Mouse (Mus musculus): ENCODE data around the gene Il1b. TPM values are rescaled to one million over a fixed set of nuclear protein-coding genes. Genes with fewer than 3 reads are reported as not detected.

Gene Il1b
- 5.8 and 6.4 TPM in 2 replicates for polyA plus RNA-seq (2012; rRNA removed)

DNA sequence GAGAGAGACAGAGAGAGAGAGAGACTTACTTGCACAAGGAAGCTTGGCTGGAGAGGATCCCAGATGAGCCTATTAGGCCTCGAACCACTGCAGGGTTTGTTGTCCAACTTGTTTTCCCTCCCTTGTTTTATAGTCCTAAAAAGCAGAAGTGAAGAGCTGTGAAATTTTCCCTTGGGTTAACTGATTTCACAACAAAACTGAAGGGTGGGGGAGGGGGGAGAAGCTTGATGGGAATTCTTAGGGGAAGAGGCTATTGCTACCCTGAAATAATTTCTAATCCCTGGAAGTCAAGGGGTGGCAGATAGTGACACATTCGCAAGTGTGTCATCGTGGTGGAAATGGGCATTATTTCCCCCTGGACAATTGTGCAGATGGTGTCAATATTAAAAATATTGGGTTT, at the start of gene Il1b:
TSS of gene Il1b (minus strand) at position 101 of the 400 bp plus-strand sequence.
- no peak for TF ChIP-seq CTCF (IDR thresholded peaks at IDR 0.05; ENCODE audit: extremely low read depth, insufficient read depth, insufficient read length, insufficient replicate concordance)
- no peak for TF ChIP-seq POLR2A (IDR thresholded peaks at IDR 0.05; ENCODE audit: low read depth, low read length)
- no peaks in the 10 kb centered on the region for H3K36me3 ChIP-seq (ENCODE audit: control insufficient read depth, insufficient read depth, low read length)
- H3K4me3 ChIP-seq (ENCODE audit: extremely low read depth, insufficient read depth, insufficient read length) = peak within 1 kb of the TSS; percentile 2; the same call in 1 of the 2 replicates
- no peaks in the 10 kb centered on the region for H3K27me3 ChIP-seq (ENCODE audit: control insufficient read depth, insufficient read depth, low read length)
- 69% methylated on average over 3 of the region's 3 CpGs for WGBS
- no peak for DNase-seq (ENCODE audit: low read depth in 1 of 2, low spot score in 2 of 2)
- no peak within 1 kb of the TSS for H3K27ac ChIP-seq (ENCODE audit: insufficient read depth, low read length)
- peaks cover 8% of the 10 kb centered on the region; the same call in 1 of the 2 replicates for H3K4me1 ChIP-seq (ENCODE audit: control insufficient read depth, insufficient read depth, insufficient read length)

- Histone ChIP-seq H3K36me3 (ENCODE audit: control insufficient read depth, insufficient read depth, low read length) (no peaks in the 10 kb centered on the region), H3K4me1 (ENCODE audit: control insufficient read depth, insufficient read depth, insufficient read length) (no peaks in the 10 kb centered on the region), H3K27ac (ENCODE audit: insufficient read depth, low read length) (no peak overlapping the region), H3K27me3 (ENCODE audit: control insufficient read depth, insufficient read depth, low read length) (no peaks in the 10 kb centered on the region), H3K4me3 (ENCODE audit: extremely low read depth, insufficient read depth, insufficient read length) (no peak overlapping the region)
- no peak for DNase-seq (ENCODE audit: low read depth in 1 of 2, low spot score in 2 of 2)
- 90% methylated on average over 3 of the region's 3 CpGs for WGBS
- no peak for TF ChIP-seq CTCF (IDR thresholded peaks at IDR 0.05; ENCODE audit: extremely low read depth, insufficient read depth, insufficient read length, insufficient replicate concordance)
- TF ChIP-seq POLR2A (IDR thresholded peaks at IDR 0.05; ENCODE audit: low read depth, low read length) = no peak
These were observed 48.5 kb upstream of the Il1b start for GRCm38 (mm10) chr2:129419361-129419880.

DNA sequence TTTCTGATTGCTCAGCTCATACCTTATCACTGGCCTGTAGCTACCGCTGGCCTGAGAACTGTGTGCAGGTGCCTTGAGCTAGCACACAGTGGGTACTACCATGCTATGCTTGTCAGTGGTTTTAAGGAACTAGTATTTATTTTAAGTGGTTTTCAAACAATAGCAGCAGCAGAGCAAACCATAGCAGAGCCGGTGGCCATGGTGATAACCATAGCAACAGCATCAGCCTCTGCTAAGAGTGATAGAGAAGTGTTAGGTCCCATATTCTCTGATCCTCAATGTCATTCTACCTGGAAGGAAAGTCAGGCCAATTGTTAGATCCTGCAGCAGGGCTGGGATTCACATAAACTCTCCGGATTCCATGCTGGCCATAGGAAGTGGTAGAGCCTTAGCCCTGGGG, 43.7 kb upstream of the Il1b start:
- 83% methylated on average over 3 of the region's 3 CpGs for WGBS
- Histone ChIP-seq H3K4me3 (ENCODE audit: extremely low read depth, insufficient read depth, insufficient read length) (no peak overlapping the region), H3K27me3 (ENCODE audit: control insufficient read depth, insufficient read depth, low read length) (no peaks in the 10 kb centered on the region), H3K4me1 (ENCODE audit: control insufficient read depth, insufficient read depth, insufficient read length) (no peaks in the 10 kb centered on the region), H3K36me3 (ENCODE audit: control insufficient read depth, insufficient read depth, low read length) (no peaks in the 10 kb centered on the region), H3K27ac (ENCODE audit: insufficient read depth, low read length) (no peak overlapping the region)
- TF ChIP-seq CTCF (IDR thresholded peaks at IDR 0.05; ENCODE audit: extremely low read depth, insufficient read depth, insufficient read length, insufficient replicate concordance) = no peak
- no peak for TF ChIP-seq POLR2A (IDR thresholded peaks at IDR 0.05; ENCODE audit: low read depth, low read length)
- no peak for DNase-seq (ENCODE audit: low read depth in 1 of 2, low spot score in 2 of 2)

GRCm38 (mm10) chr2:129413488-129413887, 42.5 kb upstream of the Il1b start:
- WGBS = 11% methylated on average over 6 of the region's 6 CpGs

GRCm38 (mm10) chr2:129411651-129412050, 40.7 kb upstream of the Il1b start:
- no peak overlapping the region for H3K27ac ChIP-seq (ENCODE audit: insufficient read depth, low read length)
- WGBS = 87% methylated on average over 3 of the region's 3 CpGs

More at GRCm38 (mm10) chr2:129413488-129413887, 42.5 kb upstream of the Il1b start:
- Histone ChIP-seq H3K4me3 (ENCODE audit: extremely low read depth, insufficient read depth, insufficient read length) (no peak overlapping the region), H3K27ac (ENCODE audit: insufficient read depth, low read length) (no peak overlapping the region), H3K36me3 (ENCODE audit: control insufficient read depth, insufficient read depth, low read length) (no peaks in the 10 kb centered on the region), H3K4me1 (ENCODE audit: control insufficient read depth, insufficient read depth, insufficient read length) (no peaks in the 10 kb centered on the region), H3K27me3 (ENCODE audit: control insufficient read depth, insufficient read depth, low read length) (no peaks in the 10 kb centered on the region)
- no peak for DNase-seq (ENCODE audit: low read depth in 1 of 2, low spot score in 2 of 2)
- TF ChIP-seq CTCF (IDR thresholded peaks at IDR 0.05; ENCODE audit: extremely low read depth, insufficient read depth, insufficient read length, insufficient replicate concordance) (no peak), POLR2A (IDR thresholded peaks at IDR 0.05; ENCODE audit: low read depth, low read length) (no peak)

DNA sequence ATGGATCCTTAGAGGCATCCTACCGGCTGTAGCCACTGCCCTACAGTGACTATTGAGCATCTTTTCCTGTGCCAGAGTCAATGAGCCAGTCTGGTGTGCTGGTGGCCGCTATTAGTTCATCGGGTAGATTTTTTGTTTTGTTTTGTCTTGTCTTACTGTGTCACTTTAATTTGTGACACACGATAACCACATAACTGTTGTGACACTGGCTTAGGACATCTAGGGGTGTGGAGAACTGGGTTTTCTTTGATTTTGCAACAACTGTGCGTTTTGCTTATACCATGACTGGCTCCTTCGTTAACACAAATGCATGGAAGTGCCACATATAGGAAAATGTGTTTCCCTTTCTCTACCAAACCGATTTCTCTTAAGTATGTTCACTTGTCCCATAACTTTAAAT, 39.4 kb upstream of the Il1b start:
- 88% methylated on average over 7 of the region's 7 CpGs for WGBS
- Histone ChIP-seq H3K36me3 (ENCODE audit: control insufficient read depth, insufficient read depth, low read length) (no peaks in the 10 kb centered on the region), H3K27me3 (ENCODE audit: control insufficient read depth, insufficient read depth, low read length) (no peaks in the 10 kb centered on the region), H3K4me1 (ENCODE audit: control insufficient read depth, insufficient read depth, insufficient read length) (no peaks in the 10 kb centered on the region), H3K27ac (ENCODE audit: insufficient read depth, low read length) (no peak overlapping the region), H3K4me3 (ENCODE audit: extremely low read depth, insufficient read depth, insufficient read length) (no peak overlapping the region)
- DNase-seq (ENCODE audit: low read depth in 1 of 2, low spot score in 2 of 2) = no peak
- TF ChIP-seq CTCF (IDR thresholded peaks at IDR 0.05; ENCODE audit: extremely low read depth, insufficient read depth, insufficient read length, insufficient replicate concordance) (no peak), POLR2A (IDR thresholded peaks at IDR 0.05; ENCODE audit: low read depth, low read length) (no peak)

More at GRCm38 (mm10) chr2:129411651-129412050, 40.7 kb upstream of the Il1b start:
- DNase-seq (ENCODE audit: low read depth in 1 of 2, low spot score in 2 of 2) = no peak
- H3K4me1 ChIP-seq (ENCODE audit: control insufficient read depth, insufficient read depth, insufficient read length) = no peaks in the 10 kb centered on the region
- no peaks in the 10 kb centered on the region for H3K36me3 ChIP-seq (ENCODE audit: control insufficient read depth, insufficient read depth, low read length)
- H3K4me3 ChIP-seq (ENCODE audit: extremely low read depth, insufficient read depth, insufficient read length) = no peak overlapping the region
- H3K27me3 ChIP-seq (ENCODE audit: control insufficient read depth, insufficient read depth, low read length) = no peaks in the 10 kb centered on the region
- TF ChIP-seq POLR2A (IDR thresholded peaks at IDR 0.05; ENCODE audit: low read depth, low read length) = no peak
- no peak for TF ChIP-seq CTCF (IDR thresholded peaks at IDR 0.05; ENCODE audit: extremely low read depth, insufficient read depth, insufficient read length, insufficient replicate concordance)

DNA sequence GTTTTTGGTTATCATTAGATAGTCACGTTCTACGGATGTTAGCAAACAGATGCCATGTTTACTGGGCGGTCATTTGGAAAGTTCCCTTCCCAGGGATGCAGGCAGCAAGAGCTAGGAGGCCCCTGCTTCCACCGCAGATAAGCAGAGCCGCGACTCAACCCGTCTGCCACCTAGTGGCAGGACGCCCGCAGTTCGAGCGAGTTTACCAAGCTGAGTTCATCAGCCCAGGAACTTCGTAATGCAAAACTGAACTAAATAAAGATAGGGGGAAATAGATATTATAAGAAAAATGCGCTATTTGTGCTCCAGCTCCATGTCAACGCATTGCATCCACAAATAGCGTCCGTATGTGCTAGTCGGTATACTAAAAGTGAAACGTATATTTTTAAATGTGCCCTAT, 37.5 kb upstream of the Il1b start:
- WGBS = 16% methylated on average over 18 of the region's 18 CpGs
- Histone ChIP-seq H3K4me3 (ENCODE audit: extremely low read depth, insufficient read depth, insufficient read length) (no peak overlapping the region), H3K27ac (ENCODE audit: insufficient read depth, low read length) (no peak overlapping the region), H3K36me3 (ENCODE audit: control insufficient read depth, insufficient read depth, low read length) (no peaks in the 10 kb centered on the region), H3K4me1 (ENCODE audit: control insufficient read depth, insufficient read depth, insufficient read length) (no peaks in the 10 kb centered on the region), H3K27me3 (ENCODE audit: control insufficient read depth, insufficient read depth, low read length) (no peaks in the 10 kb centered on the region)
- TF ChIP-seq CTCF (IDR thresholded peaks at IDR 0.05; ENCODE audit: extremely low read depth, insufficient read depth, insufficient read length, insufficient replicate concordance) (peak; percentile 71; the same call in 1 of the 2 replicates), POLR2A (IDR thresholded peaks at IDR 0.05; ENCODE audit: low read depth, low read length) (no peak)
- peak in 1 of 2 experiments; percentile 50 for DNase-seq (ENCODE audit: low read depth in 1 of 2, low spot score in 2 of 2)
